Mouse (Mus musculus) forebrain, postnatal 0 days (tissue): Measurements from ENCODE around the gene Grm2. TPM values are rescaled to one million over a fixed set of nuclear protein-coding genes. Genes with fewer than 3 reads are reported as not detected.

ENCODE experiments used
- ATAC-seq: fragments of 200-750 bp; cut with Nextera tagmentation; 2 replicates; pipeline ENCODE4 v1.8.0; 2017; ENCODE audit warnings: mild to moderate bottlenecking, moderate library complexity
- DNase-seq: peaks from one replicate; pipeline ENCODE4 v3.0.0-alpha.2; 2015
- H3K27ac ChIP-seq: fragments of 300-500 bp; sonication (generic); 2 replicates; pipeline ENCODE4 v1.5.1; 2014; ENCODE audit warnings: low read depth, mild to moderate bottlenecking, antibody characterized with exemption, low read length, moderate library complexity, mixed read lengths
- H3K27me3 ChIP-seq: fragments of 300-500 bp; sonication (generic); 2 replicates; pipeline ENCODE4 v1.6.1; 2014; ENCODE audit warnings: mild to moderate bottlenecking, low read length, mixed read lengths; ENCODE audit not compliant: insufficient read depth
- H3K36me3 ChIP-seq: fragments of 300-500 bp; sonication (generic); 2 replicates; pipeline ENCODE4 v1.6.1; 2014; ENCODE audit warnings: mild to moderate bottlenecking, moderate library complexity; ENCODE audit not compliant: insufficient read depth
- H3K4me1 ChIP-seq: fragments of 300-500 bp; sonication (generic); 2 replicates; pipeline ENCODE4 v1.6.1; 2014; ENCODE audit warnings: antibody characterized with exemption; ENCODE audit not compliant: insufficient read depth
- H3K4me2 ChIP-seq: fragments of 300-500 bp; sonication (generic); 2 replicates; pipeline ENCODE4 v1.6.1; 2014; ENCODE audit warnings: low read depth, mild to moderate bottlenecking, moderate library complexity
- H3K4me3 ChIP-seq: fragments of 300-500 bp; sonication (generic); 2 replicates; pipeline ENCODE4 v1.5.1; 2014; ENCODE audit warnings: low read depth, low read length, mixed read lengths
- H3K9ac ChIP-seq: fragments of 300-500 bp; sonication (generic); 2 replicates; pipeline ENCODE4 v1.6.1; 2014; ENCODE audit warnings: mild to moderate bottlenecking
- H3K9me3 ChIP-seq: fragments of 300-500 bp; sonication (generic); 2 replicates; pipeline ENCODE4 v1.6.1; 2016; ENCODE audit warnings: low read length
- CTCF ChIP-seq: sonication (generic); IDR thresholded peaks from 2 replicates; pipeline ENCODE4 v1.5.1; 2016; ENCODE audit warnings: antibody characterized with exemption, control low read depth, low read depth
- WGBS: fragments of 180-500 bp; shearing (Covaris S2); extraction: QIAGEN DNeasy Blood & Tissue Kit; methylation state at CpG from one replicate; pipeline ENCODE4 v1.1.7; 2014; 5-methylcytosine and 5-hydroxymethylcytosine counted together
- polyA plus RNA-seq: library from polyadenylated mRNA; unstranded; fragments of >200 nt; fragmentation: Nextera tagmentation; extraction: Ambion mirVana; gene quantifications from 2 replicates; pipeline ENCODE4 v1.2.1, GENCODE M21; 2015
- total RNA-seq: library from RNA; depleted of rRNA; stranded (reverse); fragments of >200 nt; gene quantifications from 2 replicates; pipeline ENCODE4 v1.2.3, GENCODE M21; 2014

The Grm2 gene
- total and polyA plus RNA-seq, 2 experiments from 2014 or later, result 14.6 to 20.7 TPM

- WGBS, result 72% methylated on average over 2 of the region's 2 CpGs
- no peak overlapping the region for H3K4me2 ChIP-seq
These were observed 18.0 kb upstream of the Grm2 start for GRCm38 (mm10) chr9:106673860-106674259.

GRCm38 (mm10) chr9:106664856-106665255 lies 9.0 kb upstream of the Grm2 start:
- H3K4me3 ChIP-seq, result no peak overlapping the region
- peak overlapping the region; percentile 88 for H3K27ac ChIP-seq
- peaks cover 47% of the 10 kb centered on the region for H3K36me3 ChIP-seq
- H3K4me1 ChIP-seq, result peaks cover 22% of the 10 kb centered on the region
- no peak for DNase-seq
- peak overlapping the region; percentile 17; the same call in 1 of the 2 replicates for H3K4me2 ChIP-seq
- H3K9ac ChIP-seq, result peak overlapping the region; percentile 22; the same call in 1 of the 2 replicates
- TF ChIP-seq CTCF, result no peak
- H3K9me3 ChIP-seq, result no peaks in the 10 kb centered on the region
- peak; percentile 55 for ATAC-seq
- 58% methylated on average over 6 of the region's 6 CpGs for WGBS
- H3K27me3 ChIP-seq, result no peaks in the 10 kb centered on the region

More at GRCm38 (mm10) chr9:106673860-106674259, 18.0 kb upstream of the Grm2 start:
- no peaks in the 10 kb centered on the region for H3K9me3 ChIP-seq
- TF ChIP-seq CTCF, result no peak
- no peak overlapping the region for H3K9ac ChIP-seq
- no peak for ATAC-seq
- no peak overlapping the region for H3K27ac ChIP-seq
- no peaks in the 10 kb centered on the region for H3K4me1 ChIP-seq
- H3K4me3 ChIP-seq, result no peak overlapping the region
- peaks cover 46% of the 10 kb centered on the region for H3K36me3 ChIP-seq
- no peaks in the 10 kb centered on the region for H3K27me3 ChIP-seq
- no peak for DNase-seq

GRCm38 (mm10) chr9:106664433-106664832 lies 8.6 kb upstream of the Grm2 start:
- H3K27ac ChIP-seq, result peak overlapping the region; percentile 88

GRCm38 (mm10) chr9:106663200-106663599 lies 7.3 kb upstream of the Grm2 start:
- no peak for TF ChIP-seq CTCF
- Histone ChIP-seq H3K36me3 (peaks cover 50% of the 10 kb centered on the region), H3K27me3 (no peaks in the 10 kb centered on the region), H3K4me2 (no peak overlapping the region), H3K4me1 (peaks cover 22% of the 10 kb centered on the region), H3K4me3 (no peak overlapping the region), H3K9me3 (no peaks in the 10 kb centered on the region), H3K9ac (no peak overlapping the region), H3K27ac (no peak overlapping the region)
- no peak for ATAC-seq
- WGBS, result 72% methylated on average over 6 of the region's 6 CpGs
- DNase-seq, result no peak

More at GRCm38 (mm10) chr9:106664433-106664832, 8.6 kb upstream of the Grm2 start:
- Histone ChIP-seq H3K9me3 (no peaks in the 10 kb centered on the region), H3K9ac (peak overlapping the region; percentile 22; the same call in 1 of the 2 replicates), H3K36me3 (peaks cover 47% of the 10 kb centered on the region), H3K27me3 (no peaks in the 10 kb centered on the region), H3K4me3 (no peak overlapping the region), H3K4me1 (peaks cover 22% of the 10 kb centered on the region), H3K4me2 (peak overlapping the region; percentile 17; the same call in 1 of the 2 replicates)
- peak; percentile 85 for DNase-seq
- peak; percentile 94 for ATAC-seq
- TF ChIP-seq CTCF, result no peak
- 13% methylated on average over 4 of the region's 4 CpGs for whole genome bisulfite sequencing

GRCm38 (mm10) chr9:106659935-106660334 lies 4.1 kb upstream of the Grm2 start:
- no peak for ATAC-seq
- H3K27ac ChIP-seq, result no peak overlapping the region
- 66% methylated on average over 1 of the region's 1 CpGs for WGBS

GRCm38 (mm10) chr9:106659441-106659840 lies 3.6 kb upstream of the Grm2 start:
- DNase-seq (no peak), ATAC-seq (no peak)
- no peak for TF ChIP-seq CTCF
- Histone ChIP-seq H3K4me1 (0 out of 2 replicates have a peak, but pooled peaks cover 12% of the 10 kb centered on the region), H3K4me3 (no peak overlapping the region), H3K27me3 (no peaks in the 10 kb centered on the region), H3K36me3 (peaks cover 31% of the 10 kb centered on the region), H3K9ac (no peak overlapping the region), H3K4me2 (no peak overlapping the region), H3K27ac (no peak overlapping the region), H3K9me3 (no peaks in the 10 kb centered on the region)
- 31% methylated on average over 7 of the region's 7 CpGs for WGBS

More at GRCm38 (mm10) chr9:106659935-106660334, 4.1 kb upstream of the Grm2 start:
- no peak overlapping the region for H3K4me3 ChIP-seq
- peaks cover 31% of the 10 kb centered on the region for H3K36me3 ChIP-seq
- H3K27me3 ChIP-seq, result no peaks in the 10 kb centered on the region
- no peaks in the 10 kb centered on the region for H3K9me3 ChIP-seq
- DNase-seq, result no peak
- TF ChIP-seq CTCF, result no peak
- H3K4me1 ChIP-seq, result peaks cover 17% of the 10 kb centered on the region
- no peak overlapping the region for H3K4me2 ChIP-seq
- no peak overlapping the region for H3K9ac ChIP-seq

GRCm38 (mm10) chr9:106657592-106657991 lies 1.7 kb upstream of the Grm2 start:
- no peak overlapping the region for H3K4me3 ChIP-seq
- no peaks in the 10 kb centered on the region for H3K4me1 ChIP-seq
- no peak overlapping the region for H3K9ac ChIP-seq
- no peaks in the 10 kb centered on the region for H3K27me3 ChIP-seq
- H3K9me3 ChIP-seq, result no peaks in the 10 kb centered on the region
- no peak for TF ChIP-seq CTCF
- ATAC-seq (peak; percentile 67), DNase-seq (peak; percentile 24)
- H3K36me3 ChIP-seq, result peaks cover 31% of the 10 kb centered on the region
- H3K27ac ChIP-seq, result no peak overlapping the region
- WGBS, result 30% methylated on average over 5 of the region's 5 CpGs
- H3K4me2 ChIP-seq, result no peak overlapping the region
